Mouse (Mus musculus): Measurements from ENCODE around the gene Mamdc2. TPM values are rescaled to one million over a fixed set of nuclear protein-coding genes. Genes with fewer than 3 reads are reported as not detected.

Gene Mamdc2
- polyA plus RNA-seq, 1 experiment from 2014 or later = 1.1 TPM

DNA sequence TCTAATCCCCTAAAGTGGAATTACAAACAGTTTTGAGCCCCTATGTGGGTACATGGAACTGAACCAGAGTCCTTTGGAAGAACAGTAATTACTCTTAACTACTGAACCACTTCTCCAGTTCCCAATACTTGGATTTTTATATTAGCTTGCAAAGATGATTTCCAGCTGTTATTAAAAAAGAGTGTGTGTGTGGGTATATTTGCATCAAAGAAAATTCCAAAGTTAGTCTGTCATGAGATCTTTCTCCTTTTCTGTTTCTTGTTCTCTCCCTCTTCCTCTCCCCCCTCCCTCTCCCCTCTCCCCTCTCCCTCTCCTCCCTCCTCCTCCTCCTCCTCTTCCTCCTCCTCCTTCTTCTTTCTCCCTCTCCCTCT lies 31.3 kb upstream of the Mamdc2 start:
- Histone ChIP-seq H3K4me1 (no peaks in the 10 kb centered on the region), H3K27ac (replicated peaks) (no peak overlapping the region), H3K9ac (no peak overlapping the region), H3K4me3 (no peak overlapping the region), H3K27me3 (replicated peaks) (no peaks in the 10 kb centered on the region), H3K4me2 (no peak overlapping the region), H3K36me3 (no peaks in the 10 kb centered on the region), H3K9me3 (no peaks in the 10 kb centered on the region)
- ATAC-seq (ENCODE audit: extremely low read depth, insufficient number of reproducible peaks, low FRiP score, low TSS enrichment) = no peak

DNA sequence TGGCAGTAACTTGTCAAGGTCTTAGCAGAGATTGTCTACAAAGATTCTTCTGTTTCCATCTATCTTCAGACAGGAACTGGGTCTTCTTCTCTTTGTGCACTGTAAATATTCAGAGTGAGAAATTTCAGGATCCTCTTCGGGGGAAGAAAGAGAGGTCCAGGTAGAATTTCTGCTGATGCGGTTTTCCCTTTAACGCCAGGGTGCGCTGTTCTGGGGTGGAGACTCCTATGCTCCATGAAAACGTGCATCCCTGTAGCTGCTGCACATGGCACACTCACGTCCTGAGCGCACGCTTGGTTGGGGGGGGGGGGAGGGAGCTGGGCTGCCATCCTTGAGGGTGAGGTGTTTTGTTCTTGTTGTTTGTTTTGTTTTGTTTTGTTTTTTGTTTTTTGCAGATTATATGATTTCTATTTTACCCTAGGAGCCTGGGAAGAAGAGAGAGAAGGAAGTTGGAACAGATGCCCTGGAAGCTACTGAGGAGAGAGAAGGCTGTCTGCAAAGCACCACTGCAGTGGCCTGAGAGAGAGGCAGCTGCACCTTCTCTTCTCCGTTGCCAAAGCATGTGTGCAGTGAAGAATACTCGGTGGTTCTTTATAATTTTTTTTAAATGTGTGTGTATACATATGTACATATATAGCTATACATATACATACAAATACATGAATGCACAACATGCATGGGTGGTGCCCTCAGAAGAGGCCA lies 30.8 kb upstream of the Mamdc2 start:
- no peak overlapping the region for H3K27ac ChIP-seq (replicated peaks)
- H3K27me3 ChIP-seq (replicated peaks) = no peaks in the 10 kb centered on the region
- H3K4me3 ChIP-seq = no peak overlapping the region
- no peak overlapping the region for H3K4me2 ChIP-seq
- no peaks in the 10 kb centered on the region for H3K36me3 ChIP-seq
- no peak overlapping the region for H3K9ac ChIP-seq
- H3K9me3 ChIP-seq = no peaks in the 10 kb centered on the region
- WGBS = 15% methylated on average over 10 of the region's 10 CpGs
- ATAC-seq (ENCODE audit: extremely low read depth, insufficient number of reproducible peaks, low FRiP score, low TSS enrichment) = no peak
- no peaks in the 10 kb centered on the region for H3K4me1 ChIP-seq

DNA sequence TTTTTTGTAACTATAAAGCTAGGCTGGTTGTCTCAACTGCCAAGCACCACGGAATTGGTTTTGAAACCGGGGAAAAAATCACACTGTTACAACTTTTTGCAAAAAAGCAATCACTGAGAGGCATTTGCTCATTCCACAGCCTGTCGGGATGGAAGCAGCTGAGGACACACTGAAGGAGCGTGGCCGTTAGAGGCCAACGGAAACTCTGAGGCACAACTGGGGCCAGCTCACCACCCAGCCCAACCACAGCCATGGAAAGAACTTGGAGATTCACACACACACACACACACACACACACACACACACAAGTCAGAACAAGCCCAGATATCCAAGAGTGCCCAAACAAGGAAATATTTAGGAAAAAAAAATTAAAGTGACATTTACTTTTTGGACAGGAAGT lies 29.6 kb upstream of the Mamdc2 start:
- H3K4me2 ChIP-seq = no peak overlapping the region
- H3K9me3 ChIP-seq = no peaks in the 10 kb centered on the region
- no peaks in the 10 kb centered on the region for H3K27me3 ChIP-seq (replicated peaks)
- H3K27ac ChIP-seq (replicated peaks) = no peak overlapping the region
- 44% methylated on average over 6 of the region's 6 CpGs for WGBS
- no peaks in the 10 kb centered on the region for H3K4me1 ChIP-seq
- no peak overlapping the region for H3K9ac ChIP-seq
- H3K4me3 ChIP-seq = no peak overlapping the region
- no peaks in the 10 kb centered on the region for H3K36me3 ChIP-seq
- ATAC-seq (ENCODE audit: extremely low read depth, insufficient number of reproducible peaks, low FRiP score, low TSS enrichment) = no peak

DNA sequence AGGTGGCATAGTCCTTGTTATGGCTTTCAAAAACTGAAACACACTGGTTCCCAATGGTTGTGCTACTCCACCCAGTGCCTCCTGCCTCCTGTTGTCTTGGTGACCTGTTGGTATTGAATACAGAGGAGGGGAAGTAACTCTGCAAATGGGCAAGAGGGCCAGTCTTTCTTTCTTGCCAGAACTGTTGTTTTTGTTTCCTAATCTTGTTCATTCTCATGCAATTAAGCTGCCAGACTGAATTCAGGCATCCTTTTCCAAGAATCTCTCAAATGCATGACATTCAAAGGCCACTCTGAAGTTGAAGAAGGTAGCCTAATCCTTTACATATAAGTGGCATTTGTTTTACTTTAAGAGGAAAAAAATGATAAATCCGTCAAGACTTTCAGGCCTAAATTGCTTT lies 19.6 kb upstream of the Mamdc2 start:
- H3K27ac ChIP-seq (replicated peaks) = no peak overlapping the region
- no peaks in the 10 kb centered on the region for H3K27me3 ChIP-seq (replicated peaks)
- no peaks in the 10 kb centered on the region for H3K36me3 ChIP-seq
- H3K4me2 ChIP-seq = no peak overlapping the region
- no peak overlapping the region for H3K4me3 ChIP-seq
- H3K9me3 ChIP-seq = no peaks in the 10 kb centered on the region
- no peak overlapping the region for H3K9ac ChIP-seq
- 42% methylated on average over 1 of the region's 1 CpGs for WGBS
- no peak for ATAC-seq (ENCODE audit: extremely low read depth, insufficient number of reproducible peaks, low FRiP score, low TSS enrichment)
- H3K4me1 ChIP-seq = no peaks in the 10 kb centered on the region

DNA sequence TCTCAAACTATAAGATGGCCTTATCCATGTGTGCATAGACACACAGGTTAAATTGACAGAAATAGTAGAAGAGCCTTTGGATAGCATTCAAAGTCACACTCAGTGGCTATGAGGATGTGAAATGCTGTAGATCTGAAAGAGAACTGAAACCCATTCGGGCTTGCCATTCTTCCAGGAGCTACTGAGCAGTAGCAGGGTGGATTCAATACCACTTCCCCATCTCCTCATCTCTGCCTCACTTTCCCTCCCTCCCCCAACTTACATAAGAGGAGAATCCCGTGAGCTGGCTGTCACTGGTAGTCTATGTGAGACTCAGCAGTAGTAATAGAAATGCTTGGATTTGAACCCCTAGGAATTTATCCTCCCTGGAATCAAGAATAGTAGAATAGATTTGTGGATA lies 18.8 kb upstream of the Mamdc2 start:
- Histone ChIP-seq H3K9me3 (no peaks in the 10 kb centered on the region), H3K4me3 (no peak overlapping the region), H3K27ac (replicated peaks) (no peak overlapping the region), H3K36me3 (no peaks in the 10 kb centered on the region), H3K4me1 (no peaks in the 10 kb centered on the region), H3K27me3 (replicated peaks) (no peaks in the 10 kb centered on the region), H3K9ac (no peak overlapping the region), H3K4me2 (no peak overlapping the region)
- 57% methylated on average over 2 of the region's 2 CpGs for WGBS
- ATAC-seq (ENCODE audit: extremely low read depth, insufficient number of reproducible peaks, low FRiP score, low TSS enrichment) = no peak

DNA sequence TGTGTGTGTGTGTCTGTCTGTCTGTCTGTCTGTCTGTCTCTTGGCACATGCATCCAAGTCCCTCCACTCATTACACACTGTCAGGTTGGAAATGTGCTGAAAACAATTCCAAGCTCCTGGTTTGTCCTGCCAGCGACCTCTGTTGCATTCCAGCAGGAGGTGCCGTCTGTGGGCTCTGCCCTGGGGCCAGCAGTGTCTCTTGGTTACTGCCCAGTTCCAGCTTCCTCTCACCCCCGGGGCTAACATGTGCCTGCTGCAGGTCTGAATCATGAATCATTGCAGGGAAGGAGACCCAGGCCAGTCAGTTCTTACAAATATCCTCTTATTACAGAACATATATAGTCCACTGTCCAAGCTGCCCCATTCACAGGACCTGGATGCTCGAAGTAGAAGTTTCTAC lies 9.2 kb upstream of the Mamdc2 start:
- Histone ChIP-seq H3K27ac (replicated peaks) (no peak overlapping the region), H3K4me2 (no peak overlapping the region), H3K4me1 (peaks cover 4% of the 10 kb centered on the region; the same call in 1 of the 2 replicates), H3K4me3 (no peak overlapping the region), H3K9me3 (peaks cover 5% of the 10 kb centered on the region; the same call in 1 of the 2 replicates), H3K9ac (no peak overlapping the region), H3K36me3 (no peaks in the 10 kb centered on the region), H3K27me3 (replicated peaks) (no peaks in the 10 kb centered on the region)
- no peak for ATAC-seq (ENCODE audit: extremely low read depth, insufficient number of reproducible peaks, low FRiP score, low TSS enrichment)
- WGBS = 28% methylated on average over 4 of the region's 4 CpGs

DNA sequence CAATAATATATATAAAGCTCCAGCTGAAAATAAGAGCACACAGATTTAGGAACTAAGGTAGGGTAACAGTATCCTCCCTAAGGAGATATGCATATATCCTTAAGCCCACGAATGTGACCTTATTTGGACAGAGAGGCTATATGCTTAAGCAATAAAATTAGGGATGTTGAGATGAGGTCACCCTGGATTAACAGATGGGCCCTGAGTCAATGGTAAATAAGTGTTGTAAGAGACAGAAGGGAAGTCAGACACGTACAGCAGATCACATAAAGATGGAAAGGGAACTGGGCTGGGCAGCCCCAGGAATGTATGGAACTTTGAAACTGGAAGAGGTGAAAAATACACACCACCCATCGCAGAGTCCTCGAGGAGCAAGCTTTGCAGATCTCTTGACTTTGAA lies 3.1 kb upstream of the Mamdc2 start:
- no peak for ATAC-seq (ENCODE audit: extremely low read depth, insufficient number of reproducible peaks, low FRiP score, low TSS enrichment)

DNA sequence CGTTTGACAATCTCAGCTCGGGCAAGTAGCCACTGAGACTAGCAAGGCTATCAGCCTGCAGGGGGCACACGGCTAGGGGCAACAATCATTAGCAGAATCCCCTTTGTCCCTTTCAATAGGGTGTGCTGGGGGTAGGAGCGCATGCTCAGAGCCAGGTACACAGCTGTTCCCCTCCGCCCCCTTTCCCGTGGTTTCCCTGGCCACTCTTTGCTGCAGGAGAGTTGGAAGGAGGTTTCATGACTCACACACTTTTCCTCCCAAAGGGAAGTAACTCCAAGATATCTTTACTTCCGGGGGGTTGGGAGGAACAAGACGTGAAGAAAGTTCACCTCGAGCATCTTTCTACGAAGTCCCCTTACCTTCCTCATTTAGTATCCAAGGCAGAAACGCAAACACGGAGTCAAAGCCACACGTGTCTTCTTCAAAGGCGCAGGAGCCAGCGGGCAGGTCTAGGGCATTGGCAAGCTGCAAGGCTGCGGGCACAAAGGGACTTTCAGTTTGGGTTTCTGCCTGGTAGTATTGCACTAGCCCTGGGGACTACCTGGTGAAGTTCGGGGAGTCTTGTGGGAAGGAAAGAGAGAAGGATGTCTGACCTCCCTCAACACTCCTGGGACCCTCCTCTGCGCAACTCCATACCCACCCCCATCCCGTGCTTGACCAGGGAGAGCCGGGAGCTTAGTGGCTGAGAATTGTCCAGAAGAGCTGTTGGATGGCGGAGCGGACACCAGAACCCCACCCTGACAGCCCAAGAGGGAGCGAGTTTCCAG lies 838 bp downstream of the Mamdc2 start:
- peak; percentile 25; the same call in 1 of the 2 replicates for ATAC-seq (ENCODE audit: extremely low read depth, insufficient number of reproducible peaks, low FRiP score, low TSS enrichment)
- peak overlapping the region; percentile 54 for H3K4me3 ChIP-seq
- WGBS = 2% methylated on average over 23 of the region's 23 CpGs
- H3K4me1 ChIP-seq = peaks cover 25% of the 10 kb centered on the region
- H3K36me3 ChIP-seq = no peaks in the 10 kb centered on the region
- peak overlapping the region; percentile 98 for H3K4me2 ChIP-seq
- H3K9me3 ChIP-seq = 0 out of 2 replicates have a peak, but pooled peaks cover 3% of the 10 kb centered on the region
- H3K27me3 ChIP-seq (replicated peaks) = no peaks in the 10 kb centered on the region
- H3K9ac ChIP-seq = peak overlapping the region; percentile 79
- no peak overlapping the region for H3K27ac ChIP-seq (replicated peaks)

More for the DNA sequence above, 3.1 kb upstream of the Mamdc2 start:
- 59% methylated on average over 4 of the region's 4 CpGs for WGBS
- H3K9me3 ChIP-seq = peaks cover 9% of the 10 kb centered on the region; the same call in 1 of the 2 replicates
- H3K36me3 ChIP-seq = no peaks in the 10 kb centered on the region
- no peaks in the 10 kb centered on the region for H3K27me3 ChIP-seq (replicated peaks)
- H3K4me1 ChIP-seq = peaks cover 21% of the 10 kb centered on the region
- no peak overlapping the region for H3K27ac ChIP-seq (replicated peaks)
- H3K4me3 ChIP-seq = no peak overlapping the region
- no peak overlapping the region for H3K9ac ChIP-seq
- H3K4me2 ChIP-seq = no peak overlapping the region

DNA sequence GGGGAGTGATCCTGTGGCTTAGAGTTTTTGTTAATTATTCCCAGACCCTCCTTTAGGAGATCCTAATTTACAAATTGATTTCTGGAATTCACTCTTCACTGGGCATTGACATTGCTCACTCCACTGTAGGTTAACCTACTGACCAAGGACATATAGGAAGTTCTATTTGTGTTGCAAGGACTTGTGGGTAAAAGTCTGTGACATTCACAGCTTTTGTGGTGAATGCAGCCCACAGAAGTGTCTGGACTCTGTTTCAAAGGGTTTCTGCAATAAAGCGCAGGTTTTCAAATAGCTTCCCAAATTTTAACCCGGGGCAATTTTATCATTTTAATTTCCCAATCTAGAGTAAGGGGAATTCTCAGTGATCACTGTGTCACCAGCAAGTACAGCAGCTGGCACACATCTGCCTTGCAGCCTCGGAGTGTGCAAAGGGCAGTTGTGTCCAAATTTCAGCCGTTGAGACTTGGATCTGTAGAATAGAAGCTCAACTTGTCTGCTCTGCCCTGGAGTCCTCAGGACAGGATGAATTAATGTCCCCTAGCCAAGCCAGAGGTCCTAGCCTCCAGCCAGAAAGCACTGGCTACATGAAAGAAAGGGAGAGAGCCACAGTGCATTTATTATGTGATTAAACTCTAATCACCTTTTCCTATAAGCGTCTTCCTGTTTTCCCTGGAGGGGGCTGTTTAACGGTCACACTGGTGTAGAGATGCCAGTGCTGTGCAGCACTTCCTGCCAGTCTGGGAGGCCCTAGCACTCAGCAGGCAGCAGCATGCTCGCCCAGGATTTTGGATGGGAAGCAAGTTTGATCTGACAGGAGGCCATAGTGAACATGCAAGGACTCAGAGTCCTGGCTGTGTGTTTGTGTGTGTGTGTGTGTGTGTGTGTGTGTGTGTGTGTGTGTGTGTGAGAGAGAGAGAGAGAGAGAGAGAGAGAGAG lies 3.1 kb downstream of the Mamdc2 start:
- H3K27ac ChIP-seq (replicated peaks) = no peak overlapping the region
- no peak overlapping the region for H3K4me3 ChIP-seq
- H3K27me3 ChIP-seq (replicated peaks) = no peaks in the 10 kb centered on the region
- no peak for ATAC-seq (ENCODE audit: extremely low read depth, insufficient number of reproducible peaks, low FRiP score, low TSS enrichment)
- WGBS = 49% methylated on average over 7 of the region's 7 CpGs
- H3K9me3 ChIP-seq = no peaks in the 10 kb centered on the region
- H3K4me1 ChIP-seq = peaks cover 25% of the 10 kb centered on the region
- H3K4me2 ChIP-seq = no peak overlapping the region
- no peak overlapping the region for H3K9ac ChIP-seq
- H3K36me3 ChIP-seq = no peaks in the 10 kb centered on the region

DNA sequence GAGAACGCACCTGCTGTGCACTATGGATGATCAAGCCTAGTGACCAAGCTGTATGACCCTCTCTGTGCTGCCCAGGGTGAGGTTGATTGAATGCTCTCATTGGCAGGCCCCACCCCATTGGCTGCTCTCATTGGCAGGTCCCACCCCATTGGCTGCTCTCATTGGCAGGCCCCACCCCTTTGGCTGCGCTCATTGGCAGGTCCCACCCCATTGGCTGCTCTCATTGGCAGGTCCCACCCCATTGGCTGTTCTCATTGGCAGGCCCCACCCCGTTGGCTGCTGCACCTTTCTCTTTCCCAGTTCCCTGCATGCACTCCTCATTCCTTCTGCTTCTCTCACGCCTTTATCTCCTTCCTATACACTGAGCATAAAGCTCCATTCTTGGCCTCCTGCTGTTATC lies 12.5 kb downstream of the Mamdc2 start:
- no peak overlapping the region for H3K4me2 ChIP-seq
- H3K27me3 ChIP-seq (replicated peaks) = no peaks in the 10 kb centered on the region
- no peak overlapping the region for H3K9ac ChIP-seq
- no peak overlapping the region for H3K27ac ChIP-seq (replicated peaks)
- H3K36me3 ChIP-seq = no peaks in the 10 kb centered on the region
- 47% methylated on average over 4 of the region's 4 CpGs for WGBS
- no peaks in the 10 kb centered on the region for H3K9me3 ChIP-seq
- H3K4me1 ChIP-seq = no peaks in the 10 kb centered on the region
- ATAC-seq (ENCODE audit: extremely low read depth, insufficient number of reproducible peaks, low FRiP score, low TSS enrichment) = no peak
- H3K4me3 ChIP-seq = no peak overlapping the region

DNA sequence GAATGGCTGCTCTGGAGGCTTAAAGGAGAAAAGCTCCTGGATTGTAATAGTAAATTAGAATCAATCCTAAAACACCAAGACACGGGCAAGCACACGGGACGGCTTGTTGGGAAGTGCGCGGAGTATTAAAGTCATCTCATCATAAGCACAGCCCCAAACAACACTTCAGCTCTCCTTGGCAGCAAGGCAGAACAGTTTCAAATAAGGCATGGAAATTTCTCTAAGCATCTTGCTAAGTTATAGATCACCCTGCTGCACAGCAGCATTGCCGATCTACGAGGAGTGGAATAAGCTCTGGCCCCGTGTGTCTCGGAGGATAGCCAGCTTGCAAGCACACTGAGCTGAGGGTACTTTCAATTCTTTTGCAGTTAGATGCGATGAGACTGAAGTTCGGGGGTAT lies 13.8 kb downstream of the Mamdc2 start:
- H3K4me3 ChIP-seq = no peak overlapping the region
- H3K36me3 ChIP-seq = no peaks in the 10 kb centered on the region
- no peaks in the 10 kb centered on the region for H3K4me1 ChIP-seq
- H3K27ac ChIP-seq (replicated peaks) = no peak overlapping the region
- H3K9ac ChIP-seq = no peak overlapping the region
- no peak for ATAC-seq (ENCODE audit: extremely low read depth, insufficient number of reproducible peaks, low FRiP score, low TSS enrichment)
- WGBS = 81% methylated on average over 11 of the region's 11 CpGs
- H3K27me3 ChIP-seq (replicated peaks) = no peaks in the 10 kb centered on the region
- H3K4me2 ChIP-seq = no peak overlapping the region
- H3K9me3 ChIP-seq = no peaks in the 10 kb centered on the region
